Mouse (Mus musculus) erythroid progenitor cell, adult 5-6 weeks (primary cell): ENCODE measurements around the gene Opn1mw. TPM values are rescaled to one million over a fixed set of nuclear protein-coding genes. Genes with fewer than 3 reads are reported as not detected.
A peak's percentile ranks its signal among the peaks of the same experiment; 100 is the strongest.
"Not testable (repeated sequence)": the region's sequence is repeated elsewhere in the genome, so short reads cannot be mapped to it uniquely, and the experiment has no call there.

Experiments used
- ATAC-seq: replicated peaks from 2 replicates; pipeline ENCODE4 v1.8.0; 2016; ENCODE audit warnings: moderate number of reproducible peaks, mild to moderate bottlenecking, moderate TSS enrichment, inconsistent platforms; ENCODE audit not compliant: poor library complexity, low FRiP score, severe bottlenecking
- total RNA-seq, 2 experiments: library from RNA; stranded (forward) in 1 of 2; stranded (reverse) in 1 of 2; fragments of 150-400 nt in 1 of 2; fragments of 186-747, 209-891 nt in 1 of 2; gene quantifications; 2 replicates each; pipeline versions ENCODE4 v1.2.3 to v1.2.4; 2015 to 2017; ENCODE audit warnings: low replicate concordance in 2 of 2

Opn1mw gene
- total RNA-seq (2015; ENCODE audit: low replicate concordance) = not detected in 2 replicates
- total RNA-seq (2017; ENCODE audit: low replicate concordance) = not detected in 2 replicates

- ATAC-seq = no peak
Measured at GRCm38 (mm10) chrX:74127164-74127563, at the start of gene Opn1mw. Opn1mw (plus strand) TSS chrX:74127464.

GRCm38 (mm10) chrX:74084276-74084837 lies 42.9 kb upstream of the Opn1mw start:
- no peak for ATAC-seq

DNA sequence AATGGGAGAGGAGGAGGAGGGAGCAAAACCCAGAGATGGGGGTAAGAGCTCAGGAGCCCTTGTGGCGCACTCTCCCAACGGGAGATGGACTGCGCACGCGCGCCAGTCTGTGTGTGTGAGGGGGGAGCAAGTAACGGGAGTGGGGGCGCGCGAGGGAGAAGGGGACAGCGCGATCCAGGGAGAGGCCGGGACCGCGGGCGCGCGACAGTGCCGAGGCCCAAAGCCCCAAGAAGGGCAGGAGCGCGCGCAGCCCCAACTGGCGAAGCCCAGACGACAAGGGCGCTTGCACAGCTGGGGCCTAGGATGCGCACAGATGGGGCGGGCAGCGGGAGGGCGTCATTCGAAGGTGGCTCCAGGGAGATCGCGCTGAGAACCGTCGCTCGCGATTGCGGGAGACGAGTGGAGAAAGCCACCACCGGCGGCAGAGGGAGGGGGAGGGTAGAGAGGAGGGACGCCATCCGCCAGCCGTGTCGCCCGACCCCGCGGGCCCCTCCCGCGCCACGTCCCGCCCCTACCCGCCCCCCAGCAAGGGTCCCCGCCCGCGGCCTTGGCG lies 42.2 kb upstream of the Opn1mw start:
- ATAC-seq = peak; percentile 63

DNA sequence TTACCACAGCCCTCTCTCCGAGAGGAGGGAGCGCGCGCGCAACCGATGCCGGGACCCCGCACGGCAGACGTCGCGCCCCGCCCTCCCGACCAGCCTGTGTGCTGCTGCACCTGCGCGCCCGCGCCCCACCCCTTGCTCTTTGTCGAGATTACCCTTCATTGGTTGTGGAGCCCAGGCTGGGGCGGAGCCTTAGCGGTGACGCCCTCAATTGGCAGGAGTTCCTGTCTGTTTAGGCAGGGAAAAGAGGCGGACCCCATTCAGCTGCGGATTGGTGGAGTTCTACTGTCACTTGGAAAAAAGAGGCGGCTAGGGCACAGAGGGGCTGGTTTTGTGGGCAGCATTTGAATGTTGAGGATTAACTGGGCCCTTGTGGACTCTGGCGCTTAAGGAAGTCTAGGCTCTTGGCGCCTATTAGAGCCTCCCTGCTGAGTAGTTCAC lies 41.6 kb upstream of the Opn1mw start:
- ATAC-seq = peak; percentile 99

DNA sequence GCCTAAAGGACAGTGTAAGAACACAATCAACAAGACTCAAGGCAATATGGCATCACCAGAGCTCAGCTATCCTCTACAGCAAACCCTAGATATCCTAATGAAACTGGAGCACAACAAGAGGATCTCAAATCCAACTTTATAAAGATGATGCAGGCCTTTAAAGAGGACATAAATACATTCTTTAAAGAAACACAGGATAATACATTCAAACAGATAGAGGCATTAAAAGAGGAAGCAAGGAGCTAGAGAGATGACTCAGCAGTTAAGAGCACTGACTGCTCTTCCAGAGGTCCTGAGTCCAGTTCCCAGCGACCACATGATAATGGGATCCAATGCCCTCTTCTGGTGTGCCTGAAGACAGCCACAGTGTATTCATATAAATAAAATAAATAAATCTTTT lies 32.1 kb upstream of the Opn1mw start:
- ATAC-seq = no peak

- no peak for ATAC-seq
Measured at GRCm38 (mm10) chrX:74103457-74104188, 23.6 kb upstream of the Opn1mw start.

- ATAC-seq = no peak
Measured at GRCm38 (mm10) chrX:74105916-74106315, 21.3 kb upstream of the Opn1mw start.

DNA sequence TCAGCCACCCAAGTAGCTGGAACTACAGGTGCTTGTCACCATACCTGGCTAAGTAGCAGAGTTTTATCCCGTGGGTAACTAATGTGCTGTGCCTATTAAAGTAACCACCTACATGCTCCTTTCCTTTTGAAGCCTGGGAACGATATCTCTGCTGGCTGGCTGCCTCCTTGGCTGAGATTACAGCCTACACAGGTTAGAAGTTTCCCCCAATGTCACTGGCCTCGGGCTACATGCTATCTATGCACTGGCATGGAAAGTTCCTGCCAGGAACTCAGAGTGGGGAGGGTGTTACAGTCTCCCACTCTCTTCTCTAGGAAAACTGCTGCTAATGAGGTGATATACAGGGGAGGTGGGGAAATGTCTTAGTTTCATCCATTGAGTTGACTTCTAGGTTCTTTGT lies 18.5 kb upstream of the Opn1mw start:
- no peak for ATAC-seq

DNA sequence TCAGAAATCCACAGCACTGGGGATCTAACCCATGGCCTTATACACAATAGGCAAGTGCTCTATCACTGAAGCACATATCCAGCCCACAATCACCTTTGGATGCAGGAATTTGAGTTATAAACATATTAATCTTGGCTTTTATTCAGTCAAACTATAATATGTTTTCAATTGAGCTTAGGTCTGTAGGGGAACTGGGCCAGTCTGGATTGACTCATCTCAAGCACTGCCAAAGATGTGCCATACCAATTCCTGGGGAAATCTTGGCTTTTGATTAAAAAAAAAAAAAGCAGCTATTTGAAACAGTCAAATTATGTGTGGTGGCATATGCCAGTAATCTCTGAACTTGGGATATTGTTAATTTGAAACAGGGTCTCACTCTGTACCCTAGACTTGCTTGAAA lies 13.2 kb upstream of the Opn1mw start:
- ATAC-seq = no peak

DNA sequence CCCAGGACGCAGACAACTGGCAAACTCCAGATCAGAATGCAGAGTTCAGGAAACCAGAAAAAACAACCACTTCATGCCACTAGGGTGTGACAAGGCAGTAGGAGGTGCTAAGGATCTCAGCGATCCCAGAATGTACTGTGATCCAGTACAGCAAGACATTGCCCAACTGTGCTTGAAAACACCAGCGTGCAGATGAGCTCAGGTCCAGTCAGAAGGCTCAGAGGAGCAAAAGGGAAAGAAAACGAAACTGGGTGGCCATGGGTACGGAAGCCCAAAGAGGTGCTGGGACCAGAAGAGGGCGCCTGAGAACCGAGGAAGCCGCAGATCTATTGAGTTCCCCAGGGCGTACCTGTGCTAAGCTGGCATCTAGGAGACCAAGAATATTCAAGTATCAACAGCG lies 11.8 kb upstream of the Opn1mw start:
- peak; percentile 90 for ATAC-seq

- ATAC-seq = no peak
Measured at GRCm38 (mm10) chrX:74124975-74125374, 2.3 kb upstream of the Opn1mw start.

- ATAC-seq = not testable (repeated sequence)
Measured at GRCm38 (mm10) chrX:74135263-74135662, 8.0 kb downstream of the Opn1mw start, which contains the start of gene Mecp2. Mecp2 (minus strand) TSS chrX:74135363.

- ATAC-seq = no peak
Measured at GRCm38 (mm10) chrX:74167738-74168137, 40.5 kb downstream of the Opn1mw start, which contains the start of gene Tex28. Tex28 (minus strand) TSS chrX:74167838.

- no peak for ATAC-seq
Measured at GRCm38 (mm10) chrX:74176959-74177358, 49.7 kb downstream of the Opn1mw start, which contains the start of gene Tktl1. Tktl1 (plus strand) TSS chrX:74177259.

Other genes with a start within 250 kb of the Opn1mw start
- not detected in 2 replicates for gene Avpr2, start 235.4 kb upstream of the Opn1mw start, total RNA-seq (2015; ENCODE audit: low replicate concordance)
- gene Avpr2, start 235.4 kb upstream of the Opn1mw start, total RNA-seq (2017; ENCODE audit: low replicate concordance) = not detected in 2 replicates
- gene L1cam, start 231.4 kb upstream of the Opn1mw start, total RNA-seq (2015; ENCODE audit: low replicate concordance) = 6.8 and 10.5 TPM in 2 replicates
- 0.23 and 1.3 TPM in 2 replicates for gene L1cam, start 231.4 kb upstream of the Opn1mw start, total RNA-seq (2017; ENCODE audit: low replicate concordance)
- 12.2 and 16.9 TPM in 2 replicates for gene Arhgap4, start 205.6 kb upstream of the Opn1mw start, total RNA-seq (2015; ENCODE audit: low replicate concordance)
- gene Arhgap4, start 205.6 kb upstream of the Opn1mw start, total RNA-seq (2017; ENCODE audit: low replicate concordance) = 14.5 and 21.0 TPM in 2 replicates
- gene Naa10, start 205.5 kb upstream of the Opn1mw start, total RNA-seq (2015; ENCODE audit: low replicate concordance) = 17.7 and 34.8 TPM in 2 replicates
- 14.7 and 25.9 TPM in 2 replicates for gene Naa10, start 205.5 kb upstream of the Opn1mw start, total RNA-seq (2017; ENCODE audit: low replicate concordance)
- gene Renbp, start 196.6 kb upstream of the Opn1mw start, total RNA-seq (2015; ENCODE audit: low replicate concordance) = 3.4 TPM in 1 of 2 replicates, not detected in the other
- gene Renbp, start 196.6 kb upstream of the Opn1mw start, total RNA-seq (2017; ENCODE audit: low replicate concordance) = 1.7 TPM in 1 of 2 replicates, not detected in the other
- 192 and 209 TPM in 2 replicates for gene Hcfc1, start 161.1 kb upstream of the Opn1mw start, total RNA-seq (2015; ENCODE audit: low replicate concordance)
- gene Hcfc1, start 161.1 kb upstream of the Opn1mw start, total RNA-seq (2017; ENCODE audit: low replicate concordance) = 123 and 145 TPM in 2 replicates
- gene Irak1, start 103.5 kb upstream of the Opn1mw start, total RNA-seq (2015; ENCODE audit: low replicate concordance) = 81.3 and 83.6 TPM in 2 replicates
- 58.8 and 59.3 TPM in 2 replicates for gene Irak1, start 103.5 kb upstream of the Opn1mw start, total RNA-seq (2017; ENCODE audit: low replicate concordance)
- gene Mecp2, start 7.9 kb downstream of the Opn1mw start, total RNA-seq (2015; ENCODE audit: low replicate concordance) = 26.3 and 37.3 TPM in 2 replicates
- 24.9 and 28.2 TPM in 2 replicates for gene Mecp2, start 7.9 kb downstream of the Opn1mw start, total RNA-seq (2017; ENCODE audit: low replicate concordance)
- gene Tex28, start 40.4 kb downstream of the Opn1mw start, total RNA-seq (2015; ENCODE audit: low replicate concordance) = not detected in 2 replicates
- gene Tex28, start 40.4 kb downstream of the Opn1mw start, total RNA-seq (2017; ENCODE audit: low replicate concordance) = not detected in 2 replicates
- gene Tktl1, start 49.8 kb downstream of the Opn1mw start, total RNA-seq (2015; ENCODE audit: low replicate concordance) = not detected in 2 replicates
- not detected in 2 replicates for gene Tktl1, start 49.8 kb downstream of the Opn1mw start, total RNA-seq (2017; ENCODE audit: low replicate concordance)
- 103 and 114 TPM in 2 replicates for gene Flna, start 122.4 kb downstream of the Opn1mw start, total RNA-seq (2015; ENCODE audit: low replicate concordance)
- gene Flna, start 122.4 kb downstream of the Opn1mw start, total RNA-seq (2017; ENCODE audit: low replicate concordance) = 122 and 133 TPM in 2 replicates
- 39.3 and 44.4 TPM in 2 replicates for gene Emd, start 127.2 kb downstream of the Opn1mw start, total RNA-seq (2015; ENCODE audit: low replicate concordance)
- 23.2 and 29.5 TPM in 2 replicates for gene Emd, start 127.2 kb downstream of the Opn1mw start, total RNA-seq (2017; ENCODE audit: low replicate concordance)
- gene Rpl10, start 143.3 kb downstream of the Opn1mw start, total RNA-seq (2015; ENCODE audit: low replicate concordance) = 718 and 731 TPM in 2 replicates
- gene Rpl10, start 143.3 kb downstream of the Opn1mw start, total RNA-seq (2017; ENCODE audit: low replicate concordance) = 354 and 377 TPM in 2 replicates
- 41.8 and 53.2 TPM in 2 replicates for gene Taz, start 154.4 kb downstream of the Opn1mw start, total RNA-seq (2015; ENCODE audit: low replicate concordance)
- gene Taz, start 154.4 kb downstream of the Opn1mw start, total RNA-seq (2017; ENCODE audit: low replicate concordance) = 13.8 and 18.6 TPM in 2 replicates
- 108 and 154 TPM in 2 replicates for gene Dnase1l1, start 154.9 kb downstream of the Opn1mw start, total RNA-seq (2015; ENCODE audit: low replicate concordance)
- gene Dnase1l1, start 154.9 kb downstream of the Opn1mw start, total RNA-seq (2017; ENCODE audit: low replicate concordance) = 73.7 and 110 TPM in 2 replicates
- gene Atp6ap1, start 169.6 kb downstream of the Opn1mw start, total RNA-seq (2015; ENCODE audit: low replicate concordance) = 251 and 260 TPM in 2 replicates
- 152 and 179 TPM in 2 replicates for gene Atp6ap1, start 169.6 kb downstream of the Opn1mw start, total RNA-seq (2017; ENCODE audit: low replicate concordance)
- gene Gdi1, start 177.5 kb downstream of the Opn1mw start, total RNA-seq (2015; ENCODE audit: low replicate concordance) = 185 and 200 TPM in 2 replicates
- gene Gdi1, start 177.5 kb downstream of the Opn1mw start, total RNA-seq (2017; ENCODE audit: low replicate concordance) = 65.1 and 108 TPM in 2 replicates
- gene Fam50a, start 185.6 kb downstream of the Opn1mw start, total RNA-seq (2015; ENCODE audit: low replicate concordance) = 20.5 and 38.1 TPM in 2 replicates
- 30.1 and 43.0 TPM in 2 replicates for gene Fam50a, start 185.6 kb downstream of the Opn1mw start, total RNA-seq (2017; ENCODE audit: low replicate concordance)
- gene Plxna3, start 201.6 kb downstream of the Opn1mw start, total RNA-seq (2015; ENCODE audit: low replicate concordance) = not detected in 2 replicates
- gene Plxna3, start 201.6 kb downstream of the Opn1mw start, total RNA-seq (2017; ENCODE audit: low replicate concordance) = not detected in 2 replicates
- gene Lage3, start 226.2 kb downstream of the Opn1mw start, total RNA-seq (2015; ENCODE audit: low replicate concordance) = 15.1 and 20.9 TPM in 2 replicates
- gene Lage3, start 226.2 kb downstream of the Opn1mw start, total RNA-seq (2017; ENCODE audit: low replicate concordance) = 8.2 and 9.5 TPM in 2 replicates
- gene Ubl4a, start 245.8 kb downstream of the Opn1mw start, total RNA-seq (2015; ENCODE audit: low replicate concordance) = 32.4 and 36.9 TPM in 2 replicates
- 5.3 and 11.0 TPM in 2 replicates for gene Ubl4a, start 245.8 kb downstream of the Opn1mw start, total RNA-seq (2017; ENCODE audit: low replicate concordance)
- 1.8 and 9.6 TPM in 2 replicates for gene Slc10a3, start 245.9 kb downstream of the Opn1mw start, total RNA-seq (2015; ENCODE audit: low replicate concordance)
- 2.2 TPM in 1 of 2 replicates, not detected in the other for gene Slc10a3, start 245.9 kb downstream of the Opn1mw start, total RNA-seq (2017; ENCODE audit: low replicate concordance)